Mouse (Mus musculus) frontal cortex, postnatal 25 days (tissue): ENCODE results near the gene Ncdn.

ENCODE experiments used
- DNase-seq, 2 experiments: peaks; one replicate each; pipeline ENCODE4 v3.0.0; 2022; ENCODE audit warnings: low spot score in 2 of 2

Gene Ncdn

GRCm38 (mm10) chr4:126753268-126754230, at the start of gene Ncdn, which contains the start of gene AU040320:
Ncdn (minus strand) TSS chr4:126753438.
AU040320 (plus strand) TSS chr4:126753544.
- peak; percentile 95 to 96 for DNase-seq

- no peak for DNase-seq
These were observed 48.9 kb upstream of the Ncdn start for GRCm38 (mm10) chr4:126802174-126802573.

GRCm38 (mm10) chr4:126792341-126793102, 39.3 kb upstream of the Ncdn start:
- peak in 1 of 2 experiments; percentile 5 for DNase-seq

- no peak for DNase-seq
These were observed 29.8 kb upstream of the Ncdn start for GRCm38 (mm10) chr4:126782996-126783395.

- no peak for DNase-seq
These were observed 29.3 kb upstream of the Ncdn start for GRCm38 (mm10) chr4:126782512-126782911.

GRCm38 (mm10) chr4:126781871-126782270, 28.6 kb upstream of the Ncdn start:
- no peak for DNase-seq

- no peak for DNase-seq
These were observed 26.9 kb upstream of the Ncdn start for GRCm38 (mm10) chr4:126779826-126780775.

GRCm38 (mm10) chr4:126779148-126779581, 25.9 kb upstream of the Ncdn start:
- no peak for DNase-seq

GRCm38 (mm10) chr4:126775182-126775581, 21.9 kb upstream of the Ncdn start:
- no peak for DNase-seq

- no peak for DNase-seq
These were observed 20.6 kb upstream of the Ncdn start for GRCm38 (mm10) chr4:126773871-126774270.

- DNase-seq, result no peak
These were observed 17.6 kb upstream of the Ncdn start for GRCm38 (mm10) chr4:126770831-126771230.

- no peak for DNase-seq
These were observed 16.7 kb upstream of the Ncdn start for GRCm38 (mm10) chr4:126769800-126770563.

- no peak for DNase-seq
These were observed 10.2 kb upstream of the Ncdn start for GRCm38 (mm10) chr4:126763483-126763882.

- DNase-seq, result no peak
These were observed 9.5 kb upstream of the Ncdn start for GRCm38 (mm10) chr4:126762586-126763359.

GRCm38 (mm10) chr4:126759435-126759834, 6.2 kb upstream of the Ncdn start:
- no peak for DNase-seq

- no peak for DNase-seq
These were observed 5.1 kb upstream of the Ncdn start for GRCm38 (mm10) chr4:126758299-126758698.

GRCm38 (mm10) chr4:126756766-126757165, 3.5 kb upstream of the Ncdn start:
- DNase-seq, result no peak

GRCm38 (mm10) chr4:126754736-126755374, 1.6 kb upstream of the Ncdn start:
- DNase-seq, result no peak

- DNase-seq, result no peak
These were observed 983 bp upstream of the Ncdn start for GRCm38 (mm10) chr4:126754231-126754611.
